Mouse (Mus musculus) C2C12 (cell line): Measurements from ENCODE around the gene Col5a2. TPM values are rescaled to one million over a fixed set of nuclear protein-coding genes. Genes with fewer than 3 reads are reported as not detected.

Experiments used
- H3K27me3 ChIP-seq: one replicate; pipeline ENCODE4 v1.6.1; 2011; ENCODE audit not compliant: control insufficient read depth, insufficient read depth, insufficient read length
- H3K36me3 ChIP-seq: one replicate; pipeline ENCODE4 v1.6.1; 2011; ENCODE audit not compliant: control insufficient read depth, insufficient read depth
- H3K4me3 ChIP-seq: one replicate; pipeline ENCODE4 v1.5.1; 2011; ENCODE audit warnings: mild to moderate bottlenecking, control low read depth; ENCODE audit not compliant: poor library complexity, insufficient read depth, severe bottlenecking
- H3K79me2 ChIP-seq: one replicate; pipeline ENCODE4 v1.6.1; 2011; ENCODE audit not compliant: control insufficient read depth, insufficient read depth
- H3K79me3 ChIP-seq: one replicate; pipeline ENCODE4 v1.6.1; 2011; ENCODE audit warnings: low read depth, control low read depth
- H3ac ChIP-seq: one replicate; pipeline ENCODE3; 2011; ENCODE audit warnings: low read depth; ENCODE audit not compliant: control insufficient read depth, insufficient read length
- CEBPB ChIP-seq: IDR thresholded peaks from one replicate; pipeline ENCODE4 v1.6.1; 2011; ENCODE audit warnings: low read depth, mild to moderate bottlenecking, control low read depth, moderate library complexity
- CTCF ChIP-seq: IDR thresholded peaks from one replicate; pipeline ENCODE4 v1.5.1; 2011; ENCODE audit not compliant: control insufficient read depth, insufficient read depth, insufficient read length
- FOSL1 ChIP-seq: IDR thresholded peaks from one replicate; pipeline ENCODE4 v1.8.0; 2011; ENCODE audit warnings: mild to moderate bottlenecking, low read length; ENCODE audit not compliant: poor library complexity, insufficient read depth, severe bottlenecking
- MAX ChIP-seq: IDR thresholded peaks from one replicate; pipeline ENCODE4 v1.6.1; 2011; ENCODE audit warnings: mild to moderate bottlenecking, control low read depth
- MYOD1 ChIP-seq: IDR thresholded peaks from one replicate; pipeline ENCODE4 v1.6.1; 2011; ENCODE audit warnings: low read depth; ENCODE audit not compliant: control insufficient read depth, insufficient read length
- MYOG ChIP-seq: IDR thresholded peaks from one replicate; pipeline ENCODE4 v1.6.1; 2011; ENCODE audit not compliant: control insufficient read depth, insufficient read length; ENCODE audit errors: extremely low read depth
- USF1 ChIP-seq: IDR thresholded peaks from one replicate; pipeline ENCODE4 v1.6.1; 2011; ENCODE audit warnings: low read depth, mild to moderate bottlenecking, control low read depth, moderate library complexity
- polyA plus RNA-seq: library from polyadenylated mRNA; unstranded; fragments of >200 nt; fragmentation: generic; extraction: Trizol; gene quantifications from one replicate; pipeline ENCODE4 v1.2.1, GENCODE M21; 2012; ENCODE audit warnings: missing spikeins

The Col5a2 gene
- polyA plus RNA-seq, 1 experiment, result 100 TPM

DNA sequence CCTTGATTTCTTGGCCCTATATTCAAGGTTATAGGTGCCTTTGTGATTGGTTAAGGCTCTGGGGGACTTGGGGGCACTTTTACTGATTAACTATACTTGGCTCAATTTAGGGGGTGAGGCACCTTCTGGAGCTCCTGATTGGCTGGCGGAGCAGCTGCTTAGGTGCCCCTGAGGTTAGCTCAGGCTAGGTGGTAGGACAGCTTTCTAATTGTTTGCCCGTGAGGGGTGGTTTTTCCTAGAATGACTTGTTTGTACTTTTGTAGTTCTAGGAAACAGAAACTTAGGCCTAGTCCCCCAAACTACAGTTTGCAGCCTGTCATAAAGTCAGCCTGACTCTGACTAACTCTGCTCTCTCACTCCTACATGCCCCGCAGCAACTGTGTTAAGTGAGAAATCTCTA, 20.5 kb upstream of the Col5a2 start:
- no peaks in the 10 kb centered on the region for H3K27me3 ChIP-seq
- no peak for TF ChIP-seq MYOG
- TF ChIP-seq CEBPB, result no peak
- TF ChIP-seq FOSL1, result no peak
- no peak for TF ChIP-seq CTCF
- no peak for TF ChIP-seq USF1
- TF ChIP-seq MYOD1, result no peak
- no peak for TF ChIP-seq MAX
- H3K4me3 ChIP-seq, result no peak overlapping the region

DNA sequence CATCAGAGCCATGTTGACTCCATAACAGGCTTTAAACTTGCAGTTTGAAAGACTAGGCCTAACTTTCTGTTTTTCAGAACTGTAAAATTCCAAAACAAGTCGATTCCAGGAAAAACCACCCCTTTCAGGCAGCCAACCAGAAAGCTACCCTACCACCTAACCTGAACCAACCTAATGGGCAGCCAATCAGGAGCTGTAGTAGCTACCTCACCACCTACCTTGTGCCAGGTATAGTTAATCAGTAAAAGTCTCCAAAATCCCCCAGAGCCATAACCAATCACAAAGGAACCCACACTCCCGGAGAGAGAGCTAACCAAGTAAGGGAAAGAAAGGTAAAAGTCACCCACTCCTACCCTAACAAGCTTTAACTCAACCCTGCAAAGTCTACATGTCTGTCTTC, 18.4 kb upstream of the Col5a2 start:
- TF ChIP-seq CTCF, result no peak
- TF ChIP-seq CEBPB, result no peak
- TF ChIP-seq MYOD1, result no peak
- no peak for TF ChIP-seq FOSL1
- TF ChIP-seq MAX, result no peak
- TF ChIP-seq USF1, result no peak
- TF ChIP-seq MYOG, result no peak
- Histone ChIP-seq H3K79me3 (no peaks in the 10 kb centered on the region), H3K27me3 (no peaks in the 10 kb centered on the region), H3K36me3 (no peaks in the 10 kb centered on the region), H3ac (no peak overlapping the region), H3K79me2 (no peaks in the 10 kb centered on the region), H3K4me3 (no peak overlapping the region)

More for the DNA sequence above, 20.5 kb upstream of the Col5a2 start:
- H3K36me3 ChIP-seq, result no peaks in the 10 kb centered on the region
- H3ac ChIP-seq, result no peak overlapping the region
- no peaks in the 10 kb centered on the region for H3K79me3 ChIP-seq
- no peaks in the 10 kb centered on the region for H3K79me2 ChIP-seq

DNA sequence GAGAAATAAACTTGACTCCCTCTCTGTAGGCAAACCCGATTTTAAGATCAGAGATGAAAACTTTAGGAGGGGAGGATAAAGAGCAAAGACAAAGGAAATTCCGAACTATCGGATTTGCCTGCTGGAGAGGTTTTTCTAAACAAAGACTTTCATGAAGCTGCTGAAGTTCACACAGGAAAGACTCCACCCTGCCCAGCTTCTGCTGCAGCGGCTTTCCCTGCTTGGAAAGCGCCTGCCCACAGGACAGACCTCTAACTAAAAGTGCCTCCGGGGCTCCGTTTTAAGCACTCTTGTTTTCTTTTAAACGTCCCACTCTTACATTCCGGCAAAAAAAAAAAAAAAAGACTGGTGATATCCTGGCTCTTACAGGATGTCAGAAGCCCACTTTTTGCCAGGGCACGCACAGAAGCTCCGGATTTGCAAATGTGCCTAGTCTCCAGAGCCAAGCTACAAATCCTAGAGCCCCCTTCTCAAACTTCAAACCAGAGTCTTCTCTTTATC, 791 bp downstream of the Col5a2 start:
- Histone ChIP-seq H3K79me3 (peaks cover 54% of the 10 kb centered on the region), H3K27me3 (no peaks in the 10 kb centered on the region), H3K36me3 (peaks cover 23% of the 10 kb centered on the region), H3ac (peak overlapping the region; percentile 63), H3K79me2 (peaks cover 57% of the 10 kb centered on the region), H3K4me3 (peak overlapping the region; percentile 82)
- TF ChIP-seq CEBPB (no peak), MAX (no peak), FOSL1 (no peak), USF1 (no peak), MYOD1 (no peak), MYOG (no peak), CTCF (no peak)

DNA sequence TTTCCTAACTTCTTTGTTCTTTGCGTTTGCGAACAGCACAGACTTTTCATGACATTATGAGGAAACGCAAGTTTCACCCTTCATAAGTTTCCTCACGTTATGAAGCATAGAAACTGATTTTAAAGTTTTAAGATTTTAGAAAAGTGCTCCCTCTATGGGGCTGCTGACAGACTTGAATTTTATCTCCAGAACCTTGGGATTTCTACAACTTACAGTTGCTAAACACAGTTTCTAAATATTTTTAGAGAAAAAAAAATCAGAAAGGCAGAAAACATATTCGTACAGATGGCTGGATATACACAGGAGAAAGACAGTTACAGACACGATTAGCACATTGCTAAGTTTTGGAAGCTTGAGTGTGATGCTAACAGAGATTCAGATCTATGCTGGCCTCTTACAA, 1.6 kb downstream of the Col5a2 start:
- H3K27me3 ChIP-seq, result no peaks in the 10 kb centered on the region
- peak overlapping the region; percentile 64 for H3ac ChIP-seq
- H3K79me2 ChIP-seq, result peaks cover 65% of the 10 kb centered on the region
- H3K4me3 ChIP-seq, result peak overlapping the region; percentile 82
- H3K36me3 ChIP-seq, result peaks cover 27% of the 10 kb centered on the region
- no peak for TF ChIP-seq USF1
- peaks cover 63% of the 10 kb centered on the region for H3K79me3 ChIP-seq

DNA sequence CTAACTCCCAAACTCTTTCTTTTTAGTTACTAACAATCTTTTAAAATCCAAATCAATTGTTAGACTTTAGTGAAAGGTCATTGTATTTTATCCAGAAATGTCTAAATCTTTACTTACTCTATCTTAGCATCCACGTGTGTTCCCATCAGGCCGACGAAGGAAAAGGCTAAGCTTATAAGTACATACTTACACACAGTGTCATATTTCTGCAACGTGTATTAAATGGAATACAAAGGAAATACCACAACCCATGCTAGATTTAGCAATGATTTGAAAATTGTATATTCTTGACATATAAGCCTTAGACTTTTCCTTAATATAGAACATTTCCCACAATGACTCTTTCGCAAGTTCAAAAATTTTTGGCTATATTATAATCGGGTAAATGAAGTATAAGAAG, 2.6 kb downstream of the Col5a2 start:
- H3K36me3 ChIP-seq, result peaks cover 27% of the 10 kb centered on the region
- no peaks in the 10 kb centered on the region for H3K27me3 ChIP-seq
- H3K79me2 ChIP-seq, result peaks cover 75% of the 10 kb centered on the region
- no peak overlapping the region for H3ac ChIP-seq
- peak overlapping the region; percentile 82 for H3K4me3 ChIP-seq
- TF ChIP-seq MYOD1, result no peak
- peaks cover 72% of the 10 kb centered on the region for H3K79me3 ChIP-seq

DNA sequence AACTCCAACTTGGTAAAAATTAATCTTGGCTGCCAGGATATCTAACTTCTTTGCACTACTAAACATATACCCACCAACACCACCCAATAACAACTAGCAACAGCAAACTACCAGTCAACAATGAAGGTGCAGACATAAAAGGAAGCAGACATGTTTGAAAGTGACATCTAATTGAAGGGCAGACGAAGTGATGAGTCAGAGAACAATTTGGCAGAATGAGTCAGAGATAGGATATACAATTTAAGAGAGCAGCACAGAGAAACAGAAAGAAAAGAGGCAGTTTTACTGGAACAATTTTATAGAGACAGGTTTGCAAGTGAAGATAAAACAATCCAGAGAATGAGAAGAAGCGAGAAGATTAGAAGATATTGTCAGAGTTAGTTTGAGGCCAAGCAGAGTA, 8.1 kb downstream of the Col5a2 start:
- peaks cover 40% of the 10 kb centered on the region for H3K36me3 ChIP-seq

More for the DNA sequence above, 8.1 kb downstream of the Col5a2 start:
- no peaks in the 10 kb centered on the region for H3K27me3 ChIP-seq
- TF ChIP-seq MAX (no peak), FOSL1 (peak; percentile 88)
- H3K79me3 ChIP-seq, result peaks cover 92% of the 10 kb centered on the region
- no peak overlapping the region for H3ac ChIP-seq
- H3K79me2 ChIP-seq, result peaks cover 100% of the 10 kb centered on the region
- no peak overlapping the region for H3K4me3 ChIP-seq
